Mouse (Mus musculus) layer of hippocampus, adult 18-20 months (tissue): ENCODE measurements at regions not wholly inside any gene's neighbourhood (a gene's known extent, or its start where the extent isn't known, plus 50 kb on each side); places are given as distances from the start of the nearest gene placed in this dataset.

Experiments
- DNase-seq, 2 experiments: peaks; one replicate each; pipeline ENCODE4 v3.0.0; 2022; ENCODE audit warnings: low spot score in 2 of 2

GRCm38 (mm10) chr4:37974891-37975448 is 1023.4 kb upstream of the Lingo2 start:
- peak in 1 of 2 experiments; percentile 9 for DNase-seq
